Mouse (Mus musculus): ENCODE results near the gene Tbx10. TPM values are rescaled to one million over a fixed set of nuclear protein-coding genes. Genes with fewer than 3 reads are reported as not detected.
"Not testable (repeated sequence)": the region's sequence is repeated elsewhere in the genome, so short reads cannot be mapped to it uniquely, and the experiment has no call there.

Tbx10 gene
- polyA plus RNA-seq, 1 experiment from 2014 or later: 0.11 TPM

DNA sequence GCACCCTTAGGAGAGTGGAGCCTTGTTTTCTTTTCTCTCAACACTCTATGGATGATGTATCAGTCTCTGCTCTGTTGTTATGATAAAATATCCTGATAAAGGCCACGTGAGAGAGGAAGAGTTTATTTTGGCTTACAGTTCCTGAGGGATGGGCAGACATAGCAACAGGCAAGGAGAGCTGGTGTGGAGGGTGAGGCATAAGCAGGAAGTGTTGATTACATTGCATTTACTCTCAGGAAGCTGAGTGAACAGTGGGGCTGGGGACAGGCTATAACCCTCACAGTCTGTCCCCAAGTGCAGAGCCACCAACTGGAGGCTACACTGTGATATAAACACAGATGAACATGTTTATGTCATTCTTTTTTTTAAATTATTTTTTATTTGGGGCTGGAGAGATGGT is 40.5 kb upstream of the Tbx10 start:
- Histone ChIP-seq H3K27ac (ENCODE audit: low read depth, low read length) (no peak overlapping the region), H3K9me3 (replicated peaks; ENCODE audit: control insufficient read depth, low read length) (no peaks in the 10 kb centered on the region), H3K4me3 (ENCODE audit: low read depth, low read length) (no peak overlapping the region), H3K4me1 (ENCODE audit: control insufficient read depth, insufficient read depth, low read length) (no peaks in the 10 kb centered on the region), H3K36me3 (ENCODE audit: control insufficient read depth, insufficient read depth, low read length) (no peaks in the 10 kb centered on the region), H3K9ac (ENCODE audit: low read depth, low read length) (no peak overlapping the region), H3K27me3 (ENCODE audit: control insufficient read depth, insufficient read depth, low read length) (no peaks in the 10 kb centered on the region), H3K4me2 (no peak overlapping the region)
- ATAC-seq (replicated peaks; ENCODE audit: insufficient number of reproducible peaks, low FRiP score, low TSS enrichment): no peak
- WGBS (ENCODE audit: insufficient replicate concordance): 23% methylated on average over 1 of the region's 1 CpGs

DNA sequence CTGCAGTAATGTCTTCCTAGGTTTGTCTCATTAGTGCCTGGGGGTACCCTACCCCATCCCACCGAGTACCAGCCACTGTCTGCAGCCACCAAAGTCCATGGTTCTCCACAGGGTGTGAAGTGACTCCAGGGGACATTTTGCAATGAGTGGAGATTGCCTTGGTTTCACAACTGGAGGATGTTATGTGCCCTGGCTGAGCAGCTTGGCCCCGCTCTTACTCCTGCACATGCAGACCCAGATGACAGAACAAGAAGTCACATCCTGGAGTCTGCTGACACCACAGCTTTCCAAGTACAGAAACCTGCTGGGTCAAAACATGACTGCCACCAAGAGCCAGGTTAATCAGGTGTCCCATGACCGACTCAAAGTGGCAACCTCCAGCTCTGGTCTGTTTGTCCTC is 37.5 kb upstream of the Tbx10 start:
- H3K9me3 ChIP-seq (replicated peaks; ENCODE audit: control insufficient read depth, low read length): no peaks in the 10 kb centered on the region
- no peak overlapping the region for H3K27ac ChIP-seq (ENCODE audit: low read depth, low read length)
- no peaks in the 10 kb centered on the region for H3K4me1 ChIP-seq (ENCODE audit: control insufficient read depth, insufficient read depth, low read length)
- peaks cover 3% of the 10 kb centered on the region; the same call in 1 of the 2 replicates for H3K27me3 ChIP-seq (ENCODE audit: control insufficient read depth, insufficient read depth, low read length)
- no peak for ATAC-seq (replicated peaks; ENCODE audit: insufficient number of reproducible peaks, low FRiP score, low TSS enrichment)
- no peak overlapping the region for H3K4me3 ChIP-seq (ENCODE audit: low read depth, low read length)
- 72% methylated on average over 3 of the region's 3 CpGs for WGBS (ENCODE audit: insufficient replicate concordance)
- no peak overlapping the region for H3K9ac ChIP-seq (ENCODE audit: low read depth, low read length)
- H3K36me3 ChIP-seq (ENCODE audit: control insufficient read depth, insufficient read depth, low read length): no peaks in the 10 kb centered on the region
- H3K4me2 ChIP-seq: no peak overlapping the region

DNA sequence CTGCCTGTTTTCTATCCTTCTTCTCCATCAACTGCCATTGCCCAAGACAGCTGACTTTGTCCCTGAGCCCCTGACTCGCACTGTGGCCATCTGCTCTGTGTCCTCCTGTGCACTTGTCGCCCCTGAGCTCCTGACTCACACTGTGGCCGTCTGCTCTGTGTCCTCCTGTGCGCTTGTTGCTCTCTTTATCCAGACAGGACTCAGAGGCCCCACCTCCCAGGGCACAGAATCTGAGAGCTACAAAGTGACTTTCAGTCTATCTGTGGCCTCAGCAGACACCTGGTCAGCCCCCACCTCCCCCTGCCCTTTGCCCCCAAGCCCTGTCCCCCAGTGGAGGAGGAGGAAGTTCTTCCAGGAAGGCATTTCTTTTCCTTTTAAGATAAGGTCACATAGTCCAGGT is 36.7 kb upstream of the Tbx10 start:
- H3K9ac ChIP-seq (ENCODE audit: low read depth, low read length): no peak overlapping the region
- 32% methylated on average over 4 of the region's 4 CpGs for WGBS (ENCODE audit: insufficient replicate concordance)
- H3K4me3 ChIP-seq (ENCODE audit: low read depth, low read length): no peak overlapping the region
- H3K4me2 ChIP-seq: no peak overlapping the region
- no peaks in the 10 kb centered on the region for H3K36me3 ChIP-seq (ENCODE audit: control insufficient read depth, insufficient read depth, low read length)
- H3K27ac ChIP-seq (ENCODE audit: low read depth, low read length): no peak overlapping the region
- no peak for ATAC-seq (replicated peaks; ENCODE audit: insufficient number of reproducible peaks, low FRiP score, low TSS enrichment)
- H3K27me3 ChIP-seq (ENCODE audit: control insufficient read depth, insufficient read depth, low read length): peaks cover 3% of the 10 kb centered on the region; the same call in 1 of the 2 replicates
- H3K9me3 ChIP-seq (replicated peaks; ENCODE audit: control insufficient read depth, low read length): no peaks in the 10 kb centered on the region
- H3K4me1 ChIP-seq (ENCODE audit: control insufficient read depth, insufficient read depth, low read length): no peaks in the 10 kb centered on the region

GRCm38 (mm10) chr19:3957296-3958036 is 35.1 kb upstream of the Tbx10 start:
- ATAC-seq (replicated peaks; ENCODE audit: insufficient number of reproducible peaks, low FRiP score, low TSS enrichment); H3K27ac ChIP-seq (ENCODE audit: low read depth, low read length); H3K36me3 ChIP-seq (ENCODE audit: control insufficient read depth, insufficient read depth, low read length); H3K27me3 ChIP-seq (ENCODE audit: control insufficient read depth, insufficient read depth, low read length); H3K4me1 ChIP-seq (ENCODE audit: control insufficient read depth, insufficient read depth, low read length); H3K9me3 ChIP-seq (replicated peaks; ENCODE audit: control insufficient read depth, low read length); H3K9ac ChIP-seq (ENCODE audit: low read depth, low read length); H3K4me3 ChIP-seq (ENCODE audit: low read depth, low read length); H3K4me2 ChIP-seq: not testable (repeated sequence)
- 83% methylated on average over 5 of the region's 5 CpGs for WGBS (ENCODE audit: insufficient replicate concordance)

DNA sequence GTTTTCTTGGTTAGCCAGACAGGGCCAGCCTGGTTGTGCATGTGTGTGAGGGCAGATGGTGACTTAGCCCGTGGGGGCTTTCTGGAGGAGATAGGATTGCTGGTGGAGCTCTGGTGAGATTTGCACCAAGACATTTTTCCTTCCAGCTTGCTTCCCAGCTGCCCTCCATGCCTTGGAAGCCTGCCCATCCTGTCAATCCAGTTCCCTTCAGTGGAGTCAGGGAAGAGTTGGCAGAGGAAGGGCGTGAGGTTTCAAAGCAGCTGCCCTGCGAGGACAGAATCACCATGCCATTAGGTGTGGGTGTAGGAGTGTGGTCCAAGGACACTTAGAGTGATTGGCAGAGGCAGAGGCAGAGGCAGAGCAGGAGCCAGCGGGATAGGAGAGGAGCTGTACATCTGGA is 34.1 kb upstream of the Tbx10 start, which contains the start of gene Aldh3b3:
Gene Aldh3b3, plus strand, starts transcription at position 176 of the 400 bp plus-strand sequence.
- Histone ChIP-seq H3K9ac (ENCODE audit: low read depth, low read length) (no peak within 1 kb of the TSS), H3K9me3 (replicated peaks; ENCODE audit: control insufficient read depth, low read length) (no peaks in the 10 kb centered on the region), H3K36me3 (ENCODE audit: control insufficient read depth, insufficient read depth, low read length) (no peaks in the 10 kb centered on the region), H3K27ac (ENCODE audit: low read depth, low read length) (no peak within 1 kb of the TSS), H3K27me3 (ENCODE audit: control insufficient read depth, insufficient read depth, low read length) (peaks cover 3% of the 10 kb centered on the region; the same call in 1 of the 2 replicates), H3K4me2 (no peak within 1 kb of the TSS), H3K4me3 (ENCODE audit: low read depth, low read length) (no peak within 1 kb of the TSS), H3K4me1 (ENCODE audit: control insufficient read depth, insufficient read depth, low read length) (no peaks in the 10 kb centered on the region)
- WGBS (ENCODE audit: insufficient replicate concordance): 74% methylated on average over 4 of the region's 4 CpGs
- ATAC-seq (replicated peaks; ENCODE audit: insufficient number of reproducible peaks, low FRiP score, low TSS enrichment): no peak

GRCm38 (mm10) chr19:3959030-3959429 is 33.5 kb upstream of the Tbx10 start:
- no peak overlapping the region for H3K27ac ChIP-seq (ENCODE audit: low read depth, low read length)
- no peak overlapping the region for H3K4me2 ChIP-seq
- H3K27me3 ChIP-seq (ENCODE audit: control insufficient read depth, insufficient read depth, low read length): peaks cover 5% of the 10 kb centered on the region; the same call in 1 of the 2 replicates
- H3K9ac ChIP-seq (ENCODE audit: low read depth, low read length): no peak overlapping the region
- H3K4me3 ChIP-seq (ENCODE audit: low read depth, low read length): no peak overlapping the region
- no peaks in the 10 kb centered on the region for H3K36me3 ChIP-seq (ENCODE audit: control insufficient read depth, insufficient read depth, low read length)
- ATAC-seq (replicated peaks; ENCODE audit: insufficient number of reproducible peaks, low FRiP score, low TSS enrichment): no peak
- H3K9me3 ChIP-seq (replicated peaks; ENCODE audit: control insufficient read depth, low read length): no peaks in the 10 kb centered on the region
- H3K4me1 ChIP-seq (ENCODE audit: control insufficient read depth, insufficient read depth, low read length): no peaks in the 10 kb centered on the region

DNA sequence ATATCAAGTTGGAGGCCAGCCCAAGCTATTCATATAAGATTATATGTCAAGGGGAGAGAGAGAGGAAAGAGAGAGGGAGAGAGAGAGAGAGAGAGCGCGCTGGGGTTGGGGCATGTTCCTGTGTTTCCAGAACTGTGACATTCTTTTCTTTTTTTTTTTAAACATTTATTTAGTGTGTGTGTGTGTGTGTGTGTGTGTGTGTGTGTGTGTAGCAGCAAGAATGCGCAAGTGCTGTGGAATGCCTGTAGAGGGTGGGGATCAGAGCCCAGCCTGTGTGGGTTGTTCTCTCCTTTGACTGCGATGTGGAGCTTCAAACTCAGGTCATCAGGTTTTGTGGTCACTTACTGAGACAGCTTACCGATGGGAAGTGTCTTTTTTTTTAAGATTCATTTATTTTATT is 32.3 kb upstream of the Tbx10 start:
- H3K9ac ChIP-seq (ENCODE audit: low read depth, low read length): no peak overlapping the region
- ATAC-seq (replicated peaks; ENCODE audit: insufficient number of reproducible peaks, low FRiP score, low TSS enrichment): no peak
- H3K4me1 ChIP-seq (ENCODE audit: control insufficient read depth, insufficient read depth, low read length): no peaks in the 10 kb centered on the region
- WGBS (ENCODE audit: insufficient replicate concordance): 81% methylated on average over 5 of the region's 5 CpGs
- H3K27me3 ChIP-seq (ENCODE audit: control insufficient read depth, insufficient read depth, low read length): peaks cover 5% of the 10 kb centered on the region; the same call in 1 of the 2 replicates
- no peaks in the 10 kb centered on the region for H3K9me3 ChIP-seq (replicated peaks; ENCODE audit: control insufficient read depth, low read length)
- no peaks in the 10 kb centered on the region for H3K36me3 ChIP-seq (ENCODE audit: control insufficient read depth, insufficient read depth, low read length)
- H3K4me2 ChIP-seq: no peak overlapping the region
- no peak overlapping the region for H3K27ac ChIP-seq (ENCODE audit: low read depth, low read length)
- H3K4me3 ChIP-seq (ENCODE audit: low read depth, low read length): no peak overlapping the region

DNA sequence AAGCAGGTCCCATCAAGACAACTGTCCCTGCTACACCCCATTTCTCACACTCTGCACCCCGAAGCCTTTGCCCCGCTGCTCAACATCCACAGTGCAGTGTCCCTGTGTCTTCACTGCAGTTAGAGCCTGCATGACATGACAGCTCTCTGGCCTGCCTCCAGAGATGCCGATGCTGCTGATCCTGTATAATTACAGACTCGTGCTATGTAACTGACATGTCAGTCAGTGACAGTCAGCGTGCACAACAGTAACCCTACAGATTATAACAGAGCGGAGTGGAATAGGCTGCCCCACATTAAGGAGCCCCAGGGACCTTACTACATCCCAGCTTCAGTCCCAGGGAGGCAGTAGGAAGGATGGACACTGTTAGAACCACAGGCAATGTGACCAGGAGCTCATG is 30.7 kb upstream of the Tbx10 start:
- H3K4me2 ChIP-seq; H3K9ac ChIP-seq (ENCODE audit: low read depth, low read length); H3K4me3 ChIP-seq (ENCODE audit: low read depth, low read length); H3K27me3 ChIP-seq (ENCODE audit: control insufficient read depth, insufficient read depth, low read length); H3K4me1 ChIP-seq (ENCODE audit: control insufficient read depth, insufficient read depth, low read length); H3K27ac ChIP-seq (ENCODE audit: low read depth, low read length); H3K36me3 ChIP-seq (ENCODE audit: control insufficient read depth, insufficient read depth, low read length); ATAC-seq (replicated peaks; ENCODE audit: insufficient number of reproducible peaks, low FRiP score, low TSS enrichment); H3K9me3 ChIP-seq (replicated peaks; ENCODE audit: control insufficient read depth, low read length): not testable (repeated sequence)
- 75% methylated on average over 6 of the region's 6 CpGs for WGBS (ENCODE audit: insufficient replicate concordance)

DNA sequence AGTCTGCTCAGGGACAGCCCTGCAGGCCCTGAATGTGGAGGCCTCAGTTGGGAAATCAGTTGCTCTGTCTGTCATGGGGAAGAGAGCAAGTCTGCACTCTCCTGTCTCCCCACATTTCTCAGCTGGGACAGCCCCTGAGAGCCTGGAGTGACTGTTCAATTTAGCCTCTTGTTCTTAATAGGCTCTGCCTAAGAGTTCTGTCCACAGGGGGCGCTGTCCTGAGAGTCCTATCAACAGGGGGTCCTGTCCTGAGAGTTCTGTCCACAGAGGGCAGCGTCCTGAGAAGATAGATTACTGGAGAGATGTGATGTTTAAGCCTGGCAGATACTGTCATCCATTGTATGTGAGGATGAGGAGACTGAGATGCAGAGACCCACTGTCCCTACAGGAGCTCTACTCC is 30.1 kb upstream of the Tbx10 start:
- no peak overlapping the region for H3K9ac ChIP-seq (ENCODE audit: low read depth, low read length)
- no peak for ATAC-seq (replicated peaks; ENCODE audit: insufficient number of reproducible peaks, low FRiP score, low TSS enrichment)
- H3K9me3 ChIP-seq (replicated peaks; ENCODE audit: control insufficient read depth, low read length): no peaks in the 10 kb centered on the region
- peaks cover 5% of the 10 kb centered on the region; the same call in 1 of the 2 replicates for H3K27me3 ChIP-seq (ENCODE audit: control insufficient read depth, insufficient read depth, low read length)
- H3K4me3 ChIP-seq (ENCODE audit: low read depth, low read length): no peak overlapping the region
- no peaks in the 10 kb centered on the region for H3K36me3 ChIP-seq (ENCODE audit: control insufficient read depth, insufficient read depth, low read length)
- no peak overlapping the region for H3K27ac ChIP-seq (ENCODE audit: low read depth, low read length)
- H3K4me2 ChIP-seq: no peak overlapping the region
- H3K4me1 ChIP-seq (ENCODE audit: control insufficient read depth, insufficient read depth, low read length): peaks cover 4% of the 10 kb centered on the region
- WGBS (ENCODE audit: insufficient replicate concordance): 8% methylated on average over 2 of the region's 2 CpGs
